Mouse (Mus musculus): ENCODE measurements around the gene Eif4g3. TPM values are rescaled to one million over a fixed set of nuclear protein-coding genes. Genes with fewer than 3 reads are reported as not detected.

Gene Eif4g3
- polyA plus RNA-seq (2014; fragmentation: Nextera tagmentation; extraction: Ambion mirVana): 35.6 and 55.9 TPM in 2 replicates

GRCm38 (mm10) chr4:137992890-137993289, at the start of gene Eif4g3:
TSS of gene Eif4g3 (plus strand) at chr4:137993022.
- WGBS: 2% methylated on average over 39 of the region's 39 CpGs
- peaks cover 16% of the 10 kb centered on the region for H3K4me1 ChIP-seq (ENCODE audit: control insufficient read depth, insufficient read depth, low read length)
- H3K4me3 ChIP-seq (ENCODE audit: low read length): peak within 1 kb of the TSS; percentile 99
- peak within 1 kb of the TSS; percentile 93 for H3K27ac ChIP-seq (ENCODE audit: low read depth, low read length)
- H3K9me3 ChIP-seq (ENCODE audit: control insufficient read depth, low read length): no peaks in the 10 kb centered on the region
- H3K27me3 ChIP-seq (ENCODE audit: control insufficient read depth, insufficient read depth, low read length): no peaks in the 10 kb centered on the region
- ATAC-seq (ENCODE audit: low FRiP score, low TSS enrichment): no peak; the same call in 1 of the 2 replicates
- H3K9ac ChIP-seq (ENCODE audit: low read depth, low read length): peak within 1 kb of the TSS; percentile 99
- H3K4me2 ChIP-seq (replicated peaks; ENCODE audit: low read depth, low read length): peak within 1 kb of the TSS; percentile 60
- peaks cover 11% of the 10 kb centered on the region for H3K36me3 ChIP-seq (ENCODE audit: control insufficient read depth, insufficient read depth, low read length)

- Histone ChIP-seq H3K36me3 (ENCODE audit: control insufficient read depth, insufficient read depth, low read length) (peaks cover 50% of the 10 kb centered on the region), H3K9me3 (ENCODE audit: control insufficient read depth, low read length) (no peaks in the 10 kb centered on the region), H3K27me3 (ENCODE audit: control insufficient read depth, insufficient read depth, low read length) (no peaks in the 10 kb centered on the region), H3K27ac (ENCODE audit: low read depth, low read length) (no peak overlapping the region), H3K9ac (ENCODE audit: low read depth, low read length) (no peak overlapping the region), H3K4me1 (ENCODE audit: control insufficient read depth, insufficient read depth, low read length) (0 out of 2 replicates have a peak, but pooled peaks cover 3% of the 10 kb centered on the region), H3K4me3 (ENCODE audit: low read length) (no peak overlapping the region), H3K4me2 (replicated peaks; ENCODE audit: low read depth, low read length) (no peak overlapping the region)
- no peak for ATAC-seq (ENCODE audit: low FRiP score, low TSS enrichment)
- whole genome bisulfite sequencing: 92% methylated on average over 10 of the region's 10 CpGs
These were observed 49.3 kb upstream of the Eif4g3 start for GRCm38 (mm10) chr4:137943540-137943939.

- WGBS: 75% methylated on average over 4 of the region's 4 CpGs
These were observed 47.4 kb upstream of the Eif4g3 start for GRCm38 (mm10) chr4:137945376-137945775.

GRCm38 (mm10) chr4:137946419-137946818, 46.4 kb upstream of the Eif4g3 start:
- Histone ChIP-seq H3K4me1 (ENCODE audit: control insufficient read depth, insufficient read depth, low read length) (0 out of 2 replicates have a peak, but pooled peaks cover 3% of the 10 kb centered on the region), H3K4me3 (ENCODE audit: low read length) (no peak overlapping the region), H3K27ac (ENCODE audit: low read depth, low read length) (no peak overlapping the region), H3K4me2 (replicated peaks; ENCODE audit: low read depth, low read length) (no peak overlapping the region), H3K27me3 (ENCODE audit: control insufficient read depth, insufficient read depth, low read length) (no peaks in the 10 kb centered on the region), H3K9me3 (ENCODE audit: control insufficient read depth, low read length) (no peaks in the 10 kb centered on the region), H3K36me3 (ENCODE audit: control insufficient read depth, insufficient read depth, low read length) (peaks cover 49% of the 10 kb centered on the region), H3K9ac (ENCODE audit: low read depth, low read length) (no peak overlapping the region)
- ATAC-seq (ENCODE audit: low FRiP score, low TSS enrichment): no peak
- 75% methylated on average over 11 of the region's 11 CpGs for WGBS

More at GRCm38 (mm10) chr4:137945376-137945775, 47.4 kb upstream of the Eif4g3 start:
- Histone ChIP-seq H3K9me3 (ENCODE audit: control insufficient read depth, low read length) (no peaks in the 10 kb centered on the region), H3K9ac (ENCODE audit: low read depth, low read length) (no peak overlapping the region), H3K4me1 (ENCODE audit: control insufficient read depth, insufficient read depth, low read length) (0 out of 2 replicates have a peak, but pooled peaks cover 3% of the 10 kb centered on the region), H3K27me3 (ENCODE audit: control insufficient read depth, insufficient read depth, low read length) (no peaks in the 10 kb centered on the region), H3K4me2 (replicated peaks; ENCODE audit: low read depth, low read length) (no peak overlapping the region), H3K4me3 (ENCODE audit: low read length) (no peak overlapping the region), H3K27ac (ENCODE audit: low read depth, low read length) (no peak overlapping the region), H3K36me3 (ENCODE audit: control insufficient read depth, insufficient read depth, low read length) (peaks cover 51% of the 10 kb centered on the region)
- no peak for ATAC-seq (ENCODE audit: low FRiP score, low TSS enrichment)

GRCm38 (mm10) chr4:137952840-137953239, 40.0 kb upstream of the Eif4g3 start:
- no peak overlapping the region for H3K27ac ChIP-seq (ENCODE audit: low read depth, low read length)
- H3K9me3 ChIP-seq (ENCODE audit: control insufficient read depth, low read length): no peaks in the 10 kb centered on the region
- H3K4me2 ChIP-seq (replicated peaks; ENCODE audit: low read depth, low read length): no peak overlapping the region
- WGBS: 32% methylated on average over 4 of the region's 4 CpGs
- H3K4me1 ChIP-seq (ENCODE audit: control insufficient read depth, insufficient read depth, low read length): no peaks in the 10 kb centered on the region
- H3K27me3 ChIP-seq (ENCODE audit: control insufficient read depth, insufficient read depth, low read length): no peaks in the 10 kb centered on the region
- ATAC-seq (ENCODE audit: low FRiP score, low TSS enrichment): no peak
- no peak overlapping the region for H3K4me3 ChIP-seq (ENCODE audit: low read length)
- peaks cover 66% of the 10 kb centered on the region for H3K36me3 ChIP-seq (ENCODE audit: control insufficient read depth, insufficient read depth, low read length)
- H3K9ac ChIP-seq (ENCODE audit: low read depth, low read length): no peak overlapping the region

- Histone ChIP-seq H3K4me1 (ENCODE audit: control insufficient read depth, insufficient read depth, low read length) (no peaks in the 10 kb centered on the region), H3K4me2 (replicated peaks; ENCODE audit: low read depth, low read length) (no peak overlapping the region), H3K9me3 (ENCODE audit: control insufficient read depth, low read length) (no peaks in the 10 kb centered on the region), H3K36me3 (ENCODE audit: control insufficient read depth, insufficient read depth, low read length) (peaks cover 64% of the 10 kb centered on the region), H3K27me3 (ENCODE audit: control insufficient read depth, insufficient read depth, low read length) (no peaks in the 10 kb centered on the region), H3K9ac (ENCODE audit: low read depth, low read length) (no peak overlapping the region), H3K27ac (ENCODE audit: low read depth, low read length) (no peak overlapping the region), H3K4me3 (ENCODE audit: low read length) (no peak overlapping the region)
- WGBS: 92% methylated on average over 2 of the region's 2 CpGs
- ATAC-seq (ENCODE audit: low FRiP score, low TSS enrichment): no peak
These were observed 38.6 kb upstream of the Eif4g3 start for GRCm38 (mm10) chr4:137954184-137954583.

GRCm38 (mm10) chr4:137954926-137955396, 37.9 kb upstream of the Eif4g3 start:
- Histone ChIP-seq H3K27me3 (ENCODE audit: control insufficient read depth, insufficient read depth, low read length) (no peaks in the 10 kb centered on the region), H3K4me3 (ENCODE audit: low read length) (no peak overlapping the region), H3K4me2 (replicated peaks; ENCODE audit: low read depth, low read length) (no peak overlapping the region), H3K27ac (ENCODE audit: low read depth, low read length) (no peak overlapping the region), H3K4me1 (ENCODE audit: control insufficient read depth, insufficient read depth, low read length) (no peaks in the 10 kb centered on the region), H3K36me3 (ENCODE audit: control insufficient read depth, insufficient read depth, low read length) (peaks cover 64% of the 10 kb centered on the region), H3K9ac (ENCODE audit: low read depth, low read length) (no peak overlapping the region), H3K9me3 (ENCODE audit: control insufficient read depth, low read length) (0 out of 2 replicates have a peak, but pooled peaks cover 4% of the 10 kb centered on the region)
- ATAC-seq (ENCODE audit: low FRiP score, low TSS enrichment): no peak
- 88% methylated on average over 8 of the region's 8 CpGs for WGBS

GRCm38 (mm10) chr4:137956260-137956659, 36.6 kb upstream of the Eif4g3 start:
- peaks cover 58% of the 10 kb centered on the region for H3K36me3 ChIP-seq (ENCODE audit: control insufficient read depth, insufficient read depth, low read length)
- H3K27me3 ChIP-seq (ENCODE audit: control insufficient read depth, insufficient read depth, low read length): no peaks in the 10 kb centered on the region
- no peak overlapping the region for H3K4me2 ChIP-seq (replicated peaks; ENCODE audit: low read depth, low read length)
- H3K9ac ChIP-seq (ENCODE audit: low read depth, low read length): no peak overlapping the region
- 96% methylated on average over 15 of the region's 15 CpGs for WGBS
- H3K9me3 ChIP-seq (ENCODE audit: control insufficient read depth, low read length): 0 out of 2 replicates have a peak, but pooled peaks cover 4% of the 10 kb centered on the region
- no peak for ATAC-seq (ENCODE audit: low FRiP score, low TSS enrichment)
- no peak overlapping the region for H3K27ac ChIP-seq (ENCODE audit: low read depth, low read length)
- no peaks in the 10 kb centered on the region for H3K4me1 ChIP-seq (ENCODE audit: control insufficient read depth, insufficient read depth, low read length)
- H3K4me3 ChIP-seq (ENCODE audit: low read length): no peak overlapping the region

GRCm38 (mm10) chr4:137959889-137960665, 32.7 kb upstream of the Eif4g3 start:
- Histone ChIP-seq H3K9me3 (ENCODE audit: control insufficient read depth, low read length) (0 out of 2 replicates have a peak, but pooled peaks cover 4% of the 10 kb centered on the region), H3K4me3 (ENCODE audit: low read length) (no peak overlapping the region), H3K4me2 (replicated peaks; ENCODE audit: low read depth, low read length) (no peak overlapping the region), H3K27me3 (ENCODE audit: control insufficient read depth, insufficient read depth, low read length) (no peaks in the 10 kb centered on the region), H3K36me3 (ENCODE audit: control insufficient read depth, insufficient read depth, low read length) (peaks cover 66% of the 10 kb centered on the region), H3K27ac (ENCODE audit: low read depth, low read length) (no peak overlapping the region), H3K4me1 (ENCODE audit: control insufficient read depth, insufficient read depth, low read length) (no peaks in the 10 kb centered on the region), H3K9ac (ENCODE audit: low read depth, low read length) (no peak overlapping the region)
- no peak for ATAC-seq (ENCODE audit: low FRiP score, low TSS enrichment)
- WGBS: 87% methylated on average over 13 of the region's 13 CpGs
